Mouse (Mus musculus): ENCODE results near the gene Chd3.
A peak's percentile ranks its signal among the peaks of the same experiment; 100 is the strongest.

Gene Chd3

DNA sequence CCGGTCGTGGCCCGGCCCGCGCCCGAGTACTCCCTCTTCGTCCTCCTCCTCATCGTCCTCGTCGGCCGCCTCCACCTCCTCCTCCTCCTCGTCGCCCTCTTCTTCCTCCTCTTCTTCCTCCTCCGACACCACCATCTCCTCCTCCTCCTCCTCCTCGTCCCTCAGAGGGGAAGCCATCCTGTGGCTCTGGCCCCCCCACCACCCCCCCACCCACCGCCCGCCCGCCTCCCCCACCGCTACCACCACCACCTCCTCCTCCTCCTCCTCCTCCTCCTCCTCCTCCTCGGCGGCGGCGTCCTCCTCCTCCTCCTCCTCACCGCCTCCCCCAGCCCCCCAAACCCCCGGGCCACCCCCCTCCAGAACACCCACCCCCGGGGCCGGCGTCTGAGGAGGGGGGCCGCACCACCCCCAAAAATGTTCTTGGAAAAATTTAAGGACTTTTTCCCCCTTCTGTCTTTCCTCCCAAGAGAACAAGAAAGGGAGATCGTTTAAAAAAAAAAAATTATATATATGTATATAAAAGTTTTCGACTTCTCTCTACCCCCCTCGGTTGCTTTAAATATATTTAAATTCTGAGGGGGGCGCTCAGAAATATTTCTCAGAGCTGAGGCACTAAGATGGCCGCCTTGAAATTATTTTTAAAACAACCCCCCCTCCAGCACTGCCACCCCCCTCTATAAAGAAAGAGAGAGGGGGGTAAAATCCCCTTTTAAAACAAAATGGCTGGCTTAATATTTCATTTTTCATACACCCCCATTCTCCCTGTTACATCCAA is at the start of gene Chd3:
TSS of gene Chd3 (minus strand) at position 192 of the 775 bp plus-strand sequence.
- no peak for DNase-seq (ENCODE audit: low spot score in 2 of 2)

DNA sequence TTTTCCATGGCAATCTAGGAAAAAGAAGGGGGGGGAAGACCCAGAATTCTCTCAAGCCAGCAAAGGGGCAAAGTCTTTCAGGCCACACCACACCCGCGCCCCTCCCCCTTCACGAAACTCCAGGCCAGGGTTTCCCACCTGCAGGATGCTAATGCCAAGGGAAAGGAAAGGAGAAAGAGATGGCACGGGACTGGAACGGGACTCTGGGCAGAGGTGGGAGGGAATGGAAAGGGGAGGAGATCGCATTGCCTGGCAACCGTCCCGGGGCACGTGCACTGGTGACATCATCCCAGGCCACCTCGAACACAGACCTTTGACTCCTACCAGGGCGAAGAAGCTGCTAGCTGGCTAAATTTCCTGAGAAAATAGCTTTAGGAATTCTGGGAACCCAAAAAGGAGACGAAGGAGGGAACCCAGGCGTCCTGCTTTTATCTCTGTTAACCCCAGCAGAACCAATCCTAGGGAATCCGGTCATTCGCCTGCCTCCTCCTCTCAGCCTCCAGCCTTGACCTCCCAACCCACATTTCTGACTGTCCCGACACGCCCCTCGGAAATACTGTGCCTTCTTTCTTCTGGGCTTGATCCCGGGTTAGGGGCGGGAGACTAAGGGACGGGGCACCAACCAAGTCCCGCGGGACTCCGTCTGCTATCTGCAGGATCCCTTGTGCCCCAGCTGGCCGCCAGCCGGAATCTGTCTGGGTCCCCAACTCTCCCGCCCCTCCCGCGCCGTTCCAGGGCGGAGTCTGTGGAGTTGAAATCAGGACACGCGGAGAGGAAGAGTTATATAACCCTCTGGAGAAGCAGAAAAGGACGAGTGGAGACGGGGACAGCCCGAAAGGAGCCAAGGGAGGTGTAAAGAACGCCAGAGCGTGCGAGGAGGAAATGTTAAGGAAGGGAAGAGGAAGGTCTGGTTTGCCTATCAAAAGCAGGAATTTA is 48.5 kb upstream of the Chd3 start:
- DNase-seq (ENCODE audit: low spot score in 2 of 2): peak; percentile 94 to 97

DNA sequence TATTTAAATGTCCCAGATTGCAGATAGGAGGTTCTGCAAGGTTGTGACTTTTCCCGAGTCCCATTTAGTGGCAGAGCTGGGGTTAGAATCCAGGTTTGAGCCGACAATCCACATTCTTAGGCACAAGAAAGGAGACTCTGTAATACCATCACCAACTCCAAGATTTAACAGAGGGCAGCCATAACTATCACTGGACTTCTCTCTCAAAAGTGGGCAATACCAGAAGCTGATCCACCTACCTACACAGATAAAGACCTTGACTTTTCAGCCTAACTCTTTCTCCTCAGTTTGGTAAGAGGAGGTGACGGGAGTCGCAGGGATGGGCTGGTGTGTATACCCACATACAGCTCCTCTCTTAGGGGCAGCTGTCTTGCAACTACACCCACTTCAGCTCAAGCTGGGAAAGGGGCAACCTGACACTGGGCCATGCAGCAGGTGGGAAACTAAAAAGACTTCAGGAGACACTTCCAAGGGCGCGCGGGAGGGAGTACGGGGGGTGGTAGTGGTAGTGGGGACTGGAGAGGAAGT is 47.8 kb upstream of the Chd3 start:
- DNase-seq (ENCODE audit: low spot score in 2 of 2): no peak

DNA sequence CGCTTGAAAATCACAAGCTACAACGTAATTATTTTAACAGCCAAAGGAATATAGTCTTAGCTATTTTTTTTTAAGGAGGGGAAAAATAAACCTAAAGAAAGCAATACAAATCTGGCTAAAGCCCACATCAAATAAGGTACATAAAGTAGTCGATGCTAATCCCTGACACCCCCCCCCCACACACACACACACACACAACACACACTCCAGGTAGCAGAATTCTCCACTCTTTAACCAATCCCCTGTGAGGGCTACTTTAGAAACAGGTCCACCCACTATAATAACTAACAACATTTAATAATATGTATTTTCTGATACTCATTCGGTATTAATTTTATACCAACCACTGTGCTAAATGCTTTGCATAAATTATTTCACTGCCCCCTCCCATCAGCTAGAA is 47.3 kb upstream of the Chd3 start:
- DNase-seq (ENCODE audit: low spot score in 2 of 2): no peak

DNA sequence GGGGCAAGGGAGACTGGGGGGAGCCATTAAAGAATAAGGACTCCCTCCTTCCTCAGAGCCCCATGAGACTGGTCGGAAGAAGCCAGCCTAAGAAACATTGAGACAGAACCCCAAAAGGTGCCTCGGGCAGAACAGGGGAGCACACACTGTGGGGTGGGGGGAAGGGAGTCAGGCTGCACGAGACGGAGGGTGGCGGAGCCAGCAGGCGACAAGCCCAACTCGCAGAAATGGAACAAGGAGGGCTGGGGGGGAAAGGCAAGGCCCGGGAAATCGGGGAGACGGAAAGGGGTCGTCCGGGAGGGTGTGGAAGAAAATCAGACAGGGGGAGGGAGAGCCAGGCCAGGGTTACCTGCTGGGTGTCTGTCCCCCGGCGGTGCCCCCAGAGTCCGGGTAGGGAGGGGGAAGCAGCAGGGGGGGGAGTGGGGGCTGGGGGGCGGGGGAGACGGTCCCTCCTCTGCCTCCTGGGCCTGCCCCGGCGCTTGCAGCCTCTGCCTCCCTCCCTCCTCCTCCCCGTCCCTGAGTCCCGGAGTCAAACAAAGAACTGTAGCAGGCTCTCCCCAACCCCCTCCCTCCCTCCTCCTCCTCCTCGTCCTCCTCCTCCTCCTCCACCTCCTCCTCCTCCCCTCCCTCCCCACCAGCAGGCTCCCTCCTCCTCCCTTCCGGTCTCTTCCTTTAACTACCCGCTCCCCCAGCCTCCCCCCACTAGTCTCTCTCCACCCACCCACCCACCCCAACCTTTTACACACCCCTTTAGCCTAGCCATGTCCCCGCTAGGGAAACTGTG is 46.7 kb upstream of the Chd3 start:
- peak in 1 of 2 experiments; percentile 51 for DNase-seq (ENCODE audit: low spot score in 2 of 2)

- DNase-seq (ENCODE audit: low spot score in 2 of 2): peak in 1 of 2 experiments; percentile 63
Observed at GRCm38 (mm10) chr11:69415327-69415667, 46.1 kb upstream of the Chd3 start.

GRCm38 (mm10) chr11:69414421-69415326 is 45.5 kb upstream of the Chd3 start:
- peak in 1 of 2 experiments; percentile 15 for DNase-seq (ENCODE audit: low spot score in 2 of 2)

DNA sequence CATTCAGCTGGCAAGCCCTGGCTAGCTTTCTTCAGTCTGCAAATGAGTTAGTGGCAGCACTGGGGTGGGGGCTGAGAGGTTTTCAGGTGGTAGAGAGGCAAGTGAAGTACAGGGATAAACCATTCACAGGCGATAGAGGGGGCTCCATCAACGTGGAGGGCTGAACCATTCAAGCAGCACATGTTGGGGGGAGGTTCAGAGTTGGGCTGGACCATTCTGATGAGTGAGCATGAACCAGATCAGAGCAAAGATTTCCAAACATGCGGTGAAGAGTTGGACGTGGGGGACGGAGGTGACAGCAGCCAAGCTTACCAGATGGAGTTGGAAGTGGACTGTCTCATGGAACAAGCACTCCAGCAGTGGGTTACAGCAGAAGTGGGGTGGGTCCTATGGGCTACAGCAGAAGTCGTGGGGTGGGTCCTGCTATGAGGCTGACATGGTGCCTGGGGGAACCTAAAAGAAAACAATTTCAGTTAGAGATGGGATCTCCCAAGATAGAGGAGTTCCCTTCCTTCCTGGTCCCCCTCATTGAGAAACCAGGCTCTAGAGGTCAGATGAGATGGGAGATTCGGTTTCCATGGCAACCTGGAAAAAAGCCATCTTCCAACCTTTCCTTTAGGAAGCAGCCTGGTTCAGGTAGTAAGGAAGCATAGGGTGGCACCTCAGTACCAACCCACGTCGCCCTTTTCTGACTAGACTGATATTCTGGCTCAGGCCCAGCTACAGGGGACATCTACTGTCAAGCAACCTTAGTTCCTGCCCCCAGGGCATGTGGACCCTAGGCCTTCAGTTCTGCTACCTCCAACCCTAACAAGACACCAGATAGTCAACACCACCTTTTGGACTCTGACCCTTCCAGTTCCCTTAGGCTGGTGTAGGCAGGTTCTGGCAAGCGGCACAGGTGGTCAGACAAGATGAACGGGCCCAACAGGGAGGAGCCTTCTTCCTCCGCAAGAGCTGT is 44.3 kb upstream of the Chd3 start, which contains the start of gene Kdm6b:
TSS of gene Kdm6b (minus strand) at position 455 of the 961 bp plus-strand sequence.
- DNase-seq (ENCODE audit: low spot score in 2 of 2): no peak

DNA sequence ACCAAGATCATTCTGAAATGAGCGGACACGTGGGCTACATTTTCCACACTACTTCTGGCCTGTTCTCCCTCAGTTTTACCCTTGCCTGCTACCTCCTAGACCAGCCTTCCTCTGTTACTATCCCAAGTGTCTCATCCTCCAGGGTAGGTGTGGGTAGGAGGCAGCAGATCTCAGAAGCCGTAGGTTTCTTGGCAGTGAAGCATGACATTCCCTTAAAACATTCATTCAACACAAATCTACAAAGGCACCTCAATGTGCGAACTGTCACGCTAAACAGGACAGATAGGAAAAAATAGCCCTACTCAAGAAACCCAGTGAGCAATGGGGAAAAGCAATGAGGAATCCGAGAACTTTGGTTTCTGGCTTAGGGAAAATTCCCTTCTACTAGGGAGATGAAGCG is 43.3 kb upstream of the Chd3 start:
- DNase-seq (ENCODE audit: low spot score in 2 of 2): no peak

DNA sequence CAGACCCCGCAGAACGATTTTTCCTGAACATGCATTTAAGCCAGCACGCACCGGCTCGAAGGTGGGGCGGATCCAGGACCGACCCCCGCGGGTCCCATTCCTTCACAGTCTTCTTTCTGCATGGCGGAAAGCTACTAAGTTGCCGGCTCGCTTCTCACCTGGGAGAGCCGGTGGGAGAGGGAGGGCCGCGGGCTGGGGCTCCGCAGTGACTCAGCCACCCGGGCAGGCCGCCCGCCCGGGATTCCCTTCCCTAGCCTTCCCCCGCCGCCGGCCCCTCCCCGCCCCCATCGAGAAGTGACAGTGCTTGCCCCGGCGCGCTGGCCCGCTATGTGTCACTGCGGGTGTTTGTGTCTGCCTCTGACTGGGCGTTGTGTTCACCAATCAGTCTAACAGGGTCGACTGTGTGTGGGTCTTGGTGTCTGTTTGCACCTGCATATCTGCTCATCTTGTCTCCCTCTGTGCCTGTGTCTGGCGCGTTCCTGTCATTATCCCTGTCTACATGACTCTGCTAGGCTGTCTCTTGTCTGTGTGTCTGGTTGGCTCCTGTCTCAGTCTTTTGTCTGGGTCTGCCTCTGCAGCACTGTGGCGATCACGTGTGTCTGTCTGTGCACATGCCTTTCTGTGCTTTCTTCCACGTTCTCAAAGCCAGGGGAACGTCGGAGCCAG is 42.5 kb upstream of the Chd3 start:
- no peak for DNase-seq (ENCODE audit: low spot score in 2 of 2)

- peak; percentile 91 to 98 for DNase-seq (ENCODE audit: low spot score in 2 of 2)
Observed at GRCm38 (mm10) chr11:69411073-69411535, 41.9 kb upstream of the Chd3 start.

DNA sequence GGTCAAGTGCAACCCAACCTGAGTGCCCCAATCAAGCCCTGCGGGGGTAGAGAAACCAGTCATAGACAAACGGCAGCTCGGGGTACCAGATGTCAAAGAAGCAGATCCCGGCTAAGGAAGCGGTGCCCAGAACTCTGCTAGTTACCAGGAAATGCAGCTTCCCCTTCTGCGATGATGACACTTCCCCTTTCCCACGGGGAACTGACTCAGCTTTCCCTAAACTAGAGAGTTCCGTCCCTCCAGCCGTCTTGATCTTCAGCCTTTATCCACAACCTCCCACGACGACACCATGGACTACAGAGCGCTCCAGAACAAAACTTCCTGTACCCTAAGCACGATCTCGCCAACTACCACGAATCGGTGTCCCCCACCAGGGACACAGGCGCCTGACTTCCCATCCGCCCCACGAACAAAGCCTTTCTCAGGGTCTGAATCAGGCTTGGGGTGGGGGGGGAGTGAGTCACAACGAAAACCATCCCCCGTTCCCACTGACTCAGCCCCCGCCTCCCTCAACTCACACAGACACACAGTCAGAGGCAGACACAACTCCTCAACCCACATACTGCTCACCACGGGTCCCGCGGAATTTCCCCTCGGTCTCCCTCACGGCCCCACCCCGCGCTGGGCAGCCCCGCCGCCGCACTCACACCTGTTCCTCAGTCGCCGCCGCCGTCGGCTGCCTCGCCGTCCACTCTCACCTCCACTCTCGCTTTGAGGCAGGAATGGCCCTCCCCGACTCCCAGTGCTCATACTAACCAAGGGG is 41.3 kb upstream of the Chd3 start:
- DNase-seq (ENCODE audit: low spot score in 2 of 2): no peak

DNA sequence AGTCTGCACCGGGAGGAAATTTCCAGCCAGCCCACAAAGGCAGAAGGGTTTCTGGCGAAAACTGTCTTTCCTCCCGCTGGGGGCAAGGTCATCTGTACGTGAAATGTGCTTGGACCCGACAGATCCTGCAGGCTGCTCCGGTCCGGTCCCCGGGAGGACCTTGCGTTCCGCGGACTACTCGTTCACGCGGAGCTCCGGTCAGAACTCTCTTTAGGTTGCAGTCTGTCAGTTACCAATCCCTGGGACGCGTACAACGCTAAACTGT is 40.8 kb upstream of the Chd3 start:
- no peak for DNase-seq (ENCODE audit: low spot score in 2 of 2)

DNA sequence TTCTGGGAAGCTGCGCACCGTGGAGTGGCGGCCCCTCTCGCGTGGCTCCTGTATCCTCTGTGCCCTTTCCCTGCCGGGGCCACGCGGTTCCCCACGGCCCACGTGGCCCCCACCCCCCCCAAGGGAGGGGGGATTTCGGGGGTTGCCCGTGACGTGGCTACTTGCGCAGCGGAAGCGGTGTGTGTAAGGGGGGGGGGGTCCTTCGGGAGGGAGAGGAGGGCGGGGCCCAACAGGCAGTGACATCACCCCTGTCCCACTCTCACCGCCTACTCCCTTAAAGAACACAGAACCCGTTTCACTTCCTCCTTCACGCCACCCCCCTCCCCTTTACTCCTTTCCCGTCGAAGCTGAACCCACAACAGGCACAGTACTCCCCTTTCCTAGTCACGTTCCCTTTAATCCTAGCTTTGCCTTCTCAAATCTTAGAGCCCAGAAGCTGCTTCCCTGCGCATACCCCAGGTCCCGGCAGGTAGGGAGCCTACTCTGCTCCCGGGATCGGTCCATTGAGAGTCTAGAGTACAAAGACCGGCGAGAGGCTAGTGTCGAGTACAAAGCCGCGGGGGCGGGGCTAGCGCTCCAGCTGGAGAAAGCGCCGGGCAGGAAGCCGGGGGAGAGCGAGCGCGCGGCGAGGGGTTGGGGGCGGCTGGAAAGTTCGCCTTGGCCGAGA is 40.3 kb upstream of the Chd3 start:
- DNase-seq (ENCODE audit: low spot score in 2 of 2): peak in 1 of 2 experiments; percentile 73

DNA sequence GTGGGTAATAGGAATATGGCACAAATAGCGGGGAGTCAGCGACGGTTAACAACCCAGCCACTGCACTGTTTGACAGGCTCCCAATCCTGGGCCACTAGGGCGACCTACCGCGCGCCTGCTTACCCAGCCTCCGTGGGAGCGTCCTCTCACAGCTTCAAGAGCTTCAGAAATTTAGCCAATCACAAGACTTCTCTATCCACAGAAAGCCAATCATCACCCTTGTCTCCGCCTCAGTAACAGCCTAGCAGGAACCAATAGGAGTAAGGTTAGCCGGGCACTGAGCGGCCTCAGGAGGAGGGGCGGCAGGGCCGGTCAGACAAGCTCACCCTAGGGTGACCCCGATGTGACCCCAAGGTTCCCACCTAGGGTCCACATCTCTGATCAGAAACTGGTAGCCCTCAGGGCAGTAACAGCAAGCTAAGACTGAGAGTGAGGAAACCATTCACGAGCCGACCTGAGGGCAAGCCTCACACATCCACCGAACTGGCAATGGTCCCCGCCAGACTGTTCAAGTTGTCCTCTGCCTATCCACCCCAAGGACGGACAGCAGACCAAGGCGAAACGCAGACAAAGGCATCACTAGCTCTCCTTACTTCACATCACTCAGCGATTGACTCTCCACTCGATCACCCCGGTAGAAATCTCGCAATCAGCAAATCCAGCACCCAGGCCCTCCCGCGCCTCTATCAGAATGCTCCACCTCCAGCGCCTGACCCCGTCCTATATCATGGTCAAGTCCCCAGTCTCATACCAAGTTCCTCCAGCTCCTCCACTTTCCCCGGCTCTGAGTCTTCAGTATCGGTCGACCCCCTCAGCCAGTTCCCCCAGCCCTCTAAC is 39.6 kb upstream of the Chd3 start:
- peak in 1 of 2 experiments; percentile 74 for DNase-seq (ENCODE audit: low spot score in 2 of 2)

DNA sequence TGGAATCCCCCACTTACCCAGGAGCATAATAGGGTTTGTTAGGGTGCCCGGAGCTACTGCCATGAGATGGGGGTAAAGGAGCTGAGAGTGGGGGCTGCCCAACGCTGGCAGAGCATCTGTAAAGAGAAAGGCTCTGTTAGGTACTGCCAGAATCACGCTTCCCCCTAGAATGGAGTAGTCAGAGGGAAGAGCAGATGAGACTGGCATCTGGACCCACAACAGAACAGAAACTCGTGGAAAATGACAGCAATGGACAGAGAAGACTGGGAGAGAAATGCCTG is 38.5 kb upstream of the Chd3 start:
- DNase-seq (ENCODE audit: low spot score in 2 of 2): no peak

Measured in urinary bladder, postnatal 4 days (tissue).